Mouse (Mus musculus): ENCODE measurements around the gene Sync. TPM values are rescaled to one million over a fixed set of nuclear protein-coding genes. Genes with fewer than 3 reads are reported as not detected.

The Sync gene
- total and polyA plus RNA-seq, 3 experiments: 0.31 to 0.43 TPM; not detected in 1

GRCm38 (mm10) chr4:129303401-129303800 is 16.0 kb downstream of the Sync start:
- H3K79me2 ChIP-seq (ENCODE audit: control insufficient read depth, insufficient read depth, low read length, poor library complexity): no peaks in the 10 kb centered on the region
- no peak for DNase-seq (ENCODE audit: low read depth, low spot score)
- H3K4me1 ChIP-seq (ENCODE audit: control insufficient read depth in 1 of 2, insufficient read depth in 2 of 2, low read length in 2 of 2): peaks cover 7 to 9% of the 10 kb centered on the region in 2 experiments
- H3K9me3 ChIP-seq (replicated peaks; ENCODE audit: insufficient read depth, low read length): no peaks in the 10 kb centered on the region
- H3K27me3 ChIP-seq (ENCODE audit: control insufficient read depth in 1 of 2, insufficient read depth in 2 of 2, low read length in 2 of 2): no peaks in the 10 kb centered on the region
- no peak overlapping the region for H3K27ac ChIP-seq (ENCODE audit: control insufficient read depth, low read depth, low read length)
- H3K36me3 ChIP-seq (ENCODE audit: control insufficient read depth in 1 of 2, insufficient read depth in 2 of 2, low read length in 2 of 2): peaks cover 5 to 16% of the 10 kb centered on the region in 2 experiments; a peak in 3 of 4 replicates
- no peak overlapping the region for H3K4me3 ChIP-seq (ENCODE audit: control insufficient read depth in 1 of 2, insufficient read depth in 1 of 2, low read depth in 2 of 2, low read length in 2 of 2)
- H3K9ac ChIP-seq (ENCODE audit: control insufficient read depth, low read depth, low read length, poor library complexity, severe bottlenecking): no peak overlapping the region
- no peak for TF ChIP-seq RAD21 (IDR thresholded peaks at IDR 0.05; ENCODE audit: low read depth, low read length)
- TF ChIP-seq TBP (IDR thresholded peaks at IDR 0.05; ENCODE audit: low read depth, low read length): no peak
- no peak for TF ChIP-seq UBTF (IDR thresholded peaks at IDR 0.05; ENCODE audit: borderline replicate concordance, insufficient read depth, low read depth, low read length)
- no peak for TF ChIP-seq ZNF384 (IDR thresholded peaks at IDR 0.05; ENCODE audit: low read depth, low read length)
- no peak for TF ChIP-seq BHLHE40 (IDR thresholded peaks at IDR 0.05; ENCODE audit: borderline replicate concordance, low read depth, low read length)
- no peak for TF ChIP-seq CHD2 (IDR thresholded peaks at IDR 0.05; ENCODE audit: low read length)
- TF ChIP-seq NRF1 (IDR thresholded peaks at IDR 0.05; ENCODE audit: insufficient read depth, low read depth, low read length, poor library complexity, severe bottlenecking): no peak
- no peak for TF ChIP-seq RCOR1 (IDR thresholded peaks at IDR 0.05; ENCODE audit: low read depth, low read length)
- TF ChIP-seq SMC3 (IDR thresholded peaks at IDR 0.05; ENCODE audit: low read depth, low read length): no peak
- no peak for TF ChIP-seq KAT2A (conservative IDR thresholded peaks at IDR 0.05; ENCODE audit: low read depth, low read length)
- TF ChIP-seq MEF2A (IDR thresholded peaks at IDR 0.05; ENCODE audit: extremely low read depth, insufficient replicate concordance, low read depth, low read length, poor library complexity, severe bottlenecking): no peak

DNA sequence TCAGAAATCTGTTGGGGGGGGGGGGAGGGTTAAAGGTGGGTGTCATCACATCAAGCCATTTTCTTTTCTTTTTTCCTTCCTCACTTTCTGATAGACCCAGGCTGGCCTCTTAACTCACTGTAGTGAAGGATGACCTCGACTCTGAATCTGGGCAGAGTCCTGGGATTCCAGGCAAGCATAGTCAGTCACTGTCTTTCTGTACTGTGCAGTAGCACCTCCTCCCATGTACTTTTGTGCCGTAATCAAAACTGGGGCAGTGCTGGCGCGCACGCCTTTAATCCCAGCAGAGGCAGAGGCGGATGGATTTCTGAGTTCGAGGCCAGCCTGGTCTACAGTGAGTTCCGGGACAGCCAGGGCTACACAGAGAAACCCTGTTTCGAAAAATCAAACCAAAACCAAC is 16.4 kb downstream of the Sync start:
- no peaks in the 10 kb centered on the region for H3K79me2 ChIP-seq (ENCODE audit: control insufficient read depth, insufficient read depth, low read length, poor library complexity)
- H3K4me3 ChIP-seq (ENCODE audit: control insufficient read depth in 1 of 2, insufficient read depth in 1 of 2, low read depth in 2 of 2, low read length in 2 of 2): no peak overlapping the region
- peaks cover 7 to 9% of the 10 kb centered on the region in 2 experiments for H3K4me1 ChIP-seq (ENCODE audit: control insufficient read depth in 1 of 2, insufficient read depth in 2 of 2, low read length in 2 of 2)
- no peak overlapping the region for H3K9ac ChIP-seq (ENCODE audit: control insufficient read depth, low read depth, low read length, poor library complexity, severe bottlenecking)
- no peaks in the 10 kb centered on the region for H3K9me3 ChIP-seq (replicated peaks; ENCODE audit: insufficient read depth, low read length)
- H3K27ac ChIP-seq (ENCODE audit: control insufficient read depth, low read depth, low read length): no peak overlapping the region
- TF ChIP-seq GABPA (IDR thresholded peaks at IDR 0.05; ENCODE audit: low read depth, low read length): no peak
- no peak for TF ChIP-seq USF2 (IDR thresholded peaks at IDR 0.05; ENCODE audit: borderline replicate concordance in 1 of 2, insufficient read depth in 1 of 2, low read depth in 1 of 2, low read length in 2 of 2)
- no peak for TF ChIP-seq MAZ (IDR thresholded peaks at IDR 0.05; ENCODE audit: low read depth, low read length)
- TF ChIP-seq MAX (IDR thresholded peaks at IDR 0.05; ENCODE audit: low read length): no peak
- TF ChIP-seq TCF12 (IDR thresholded peaks at IDR 0.05; ENCODE audit: low read depth, low read length): no peak
- no peak for TF ChIP-seq POLR2AphosphoS5 (IDR thresholded peaks at IDR 0.05; ENCODE audit: borderline replicate concordance, low read depth, low read length)
- no peak for TF ChIP-seq MAFK (IDR thresholded peaks at IDR 0.05; ENCODE audit: borderline replicate concordance, low read depth, low read length)
- no peak for TF ChIP-seq BHLHE40 (IDR thresholded peaks at IDR 0.05; ENCODE audit: borderline replicate concordance, low read depth, low read length)
- TF ChIP-seq CTCF (IDR thresholded peaks at IDR 0.05 in 2 of 3, conservative IDR thresholded peaks at IDR 0.05 in 1 of 3; ENCODE audit: control insufficient read depth in 1 of 3, insufficient read depth in 1 of 3, low read depth in 2 of 3, low read length in 3 of 3, poor library complexity in 1 of 3, severe bottlenecking in 1 of 3): no peak
- TF ChIP-seq HCFC1 (IDR thresholded peaks at IDR 0.05; ENCODE audit: low read depth, low read length): no peak
- TF ChIP-seq ZKSCAN1 (IDR thresholded peaks at IDR 0.05; ENCODE audit: low read depth, low read length): no peak
- H3K27me3 ChIP-seq (ENCODE audit: control insufficient read depth in 1 of 2, insufficient read depth in 2 of 2, low read length in 2 of 2): no peaks in the 10 kb centered on the region
- DNase-seq (ENCODE audit: low read depth, low spot score): no peak
- H3K36me3 ChIP-seq (ENCODE audit: control insufficient read depth in 1 of 2, insufficient read depth in 2 of 2, low read length in 2 of 2): peaks cover 6 to 16% of the 10 kb centered on the region in 2 experiments

Data from MEL (cell line).